Mouse (Mus musculus) olfactory bulb, adult 2 months (tissue): ENCODE data around the gene Rorb.

Experiments
- CTCF ChIP-seq: fragments of 200-500 bp; IDR thresholded peaks from 2 replicates; pipeline ENCODE4 v1.5.1; 2012; ENCODE audit warnings: low read depth, mild to moderate bottlenecking, low read length, moderate library complexity; ENCODE audit not compliant: insufficient read depth
- POLR2A ChIP-seq: fragments of 200-500 bp; IDR thresholded peaks from 2 replicates; pipeline ENCODE4 v1.6.1; 2012; ENCODE audit warnings: mild to moderate bottlenecking, low read depth, low read length, moderate library complexity; ENCODE audit not compliant: insufficient read depth

DNA sequence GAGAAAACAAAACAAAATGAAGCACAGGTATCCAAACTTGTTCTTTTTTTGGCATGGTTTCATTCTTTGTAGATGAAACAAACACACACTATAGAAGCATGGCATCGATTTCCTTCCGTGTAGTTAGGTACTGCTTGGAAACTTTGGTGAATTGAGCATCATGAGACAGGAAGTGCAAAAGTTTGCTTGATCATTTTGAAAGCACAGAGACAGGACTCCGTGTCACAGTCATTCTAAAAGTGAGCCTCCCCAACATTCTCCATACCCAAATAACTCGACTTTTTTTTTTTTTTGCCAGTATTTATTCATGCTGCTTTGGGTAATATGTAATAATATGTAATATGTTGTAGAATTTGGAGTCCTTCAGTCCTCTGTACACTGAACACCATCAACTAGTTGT is 1.2 kb upstream of the Rorb start:
- no peak for TF ChIP-seq CTCF
- no peak for TF ChIP-seq POLR2A
